Mouse (Mus musculus): ENCODE measurements around the gene Chst15. TPM values are rescaled to one million over a fixed set of nuclear protein-coding genes. Genes with fewer than 3 reads are reported as not detected.

The Chst15 gene
- polyA plus RNA-seq, 1 experiment = 8.7 TPM

DNA sequence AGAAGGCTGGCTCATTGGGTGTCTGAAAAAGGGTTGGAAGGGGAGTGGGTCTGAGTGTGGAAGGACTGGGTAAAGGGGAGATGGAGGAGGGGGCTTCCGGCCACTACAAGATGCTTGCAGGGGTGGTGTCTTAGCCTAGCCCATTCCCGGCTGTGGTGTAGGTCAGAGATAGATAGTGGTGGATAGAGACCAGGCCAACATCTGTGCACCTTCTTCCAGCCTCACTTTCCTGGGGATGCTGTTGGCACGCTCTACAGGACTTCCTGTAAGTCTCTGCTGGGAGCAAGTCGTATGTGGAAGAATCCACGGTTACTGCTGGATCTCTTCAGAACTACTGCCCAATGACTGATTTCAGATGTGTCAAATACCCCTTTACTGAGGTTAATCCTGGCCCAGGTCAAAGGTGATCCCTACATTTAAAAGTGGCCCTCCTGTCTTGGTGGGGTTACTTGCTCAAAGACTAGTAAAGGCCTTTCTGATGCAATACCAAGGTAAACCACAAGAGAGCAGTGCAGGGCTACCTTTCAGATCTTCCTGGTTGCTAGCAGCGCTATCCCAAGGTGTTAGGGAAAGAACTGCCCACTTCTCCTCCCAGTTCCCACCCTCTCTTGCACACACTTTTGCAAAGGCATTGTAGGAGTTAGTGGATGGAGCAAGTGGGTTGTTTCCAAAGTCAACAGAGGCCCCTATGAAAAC lies 90.5 kb downstream of the Chst15 start:
- DNase-seq (ENCODE audit: low spot score) = no peak

DNA sequence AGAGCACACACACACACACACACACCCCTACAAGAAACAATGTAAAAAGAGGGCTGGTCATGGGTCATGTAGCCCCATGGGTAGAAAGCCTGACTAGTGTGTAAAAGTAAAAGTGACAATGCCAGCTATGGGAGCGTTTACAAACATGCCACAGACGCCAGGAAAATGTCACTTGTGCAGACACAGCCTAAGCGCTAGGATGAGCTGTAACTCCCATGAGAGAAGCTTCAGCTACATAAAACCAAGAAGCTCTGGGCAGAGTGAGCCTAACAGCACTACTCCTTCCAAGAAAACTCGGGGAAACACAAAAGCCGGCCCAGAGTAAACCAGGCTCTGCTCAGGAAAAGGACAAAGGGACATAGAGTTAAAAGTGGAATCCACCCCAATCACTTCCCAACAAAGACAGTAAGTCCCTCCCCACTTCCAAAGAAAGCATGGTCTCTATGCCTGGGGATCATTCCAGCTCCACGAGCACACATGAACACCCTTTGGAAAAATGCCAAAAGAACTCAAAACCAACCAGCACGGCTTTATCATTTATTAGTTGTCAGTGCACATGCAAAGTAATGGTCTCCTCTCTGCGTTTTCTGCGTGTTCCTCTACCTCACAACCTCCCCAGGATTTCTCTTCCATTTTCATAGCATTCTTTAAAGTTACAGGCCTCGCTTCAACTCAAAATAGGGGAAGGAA lies 93.4 kb downstream of the Chst15 start:
- no peak for DNase-seq (ENCODE audit: low spot score)

DNA sequence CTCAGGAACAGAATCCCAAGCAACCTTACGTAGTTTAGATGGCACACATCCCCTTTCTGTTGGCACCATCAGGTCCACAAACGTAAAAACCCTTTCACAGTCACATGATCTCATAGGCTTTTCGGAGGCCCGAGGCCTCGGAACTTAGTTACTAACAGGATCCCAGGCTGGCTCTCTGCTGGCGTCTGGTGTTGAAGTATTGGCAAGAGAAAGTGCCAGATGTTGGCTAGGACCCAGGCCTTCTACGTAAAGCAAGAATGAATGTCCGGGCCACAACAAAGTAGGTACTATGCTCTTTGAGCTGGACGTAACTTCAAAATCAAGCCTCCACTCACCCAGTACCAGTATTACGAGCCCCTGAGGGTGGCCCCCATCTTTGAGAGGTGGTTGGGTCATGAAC lies 103.0 kb downstream of the Chst15 start:
- no peak for DNase-seq (ENCODE audit: low spot score)

DNA sequence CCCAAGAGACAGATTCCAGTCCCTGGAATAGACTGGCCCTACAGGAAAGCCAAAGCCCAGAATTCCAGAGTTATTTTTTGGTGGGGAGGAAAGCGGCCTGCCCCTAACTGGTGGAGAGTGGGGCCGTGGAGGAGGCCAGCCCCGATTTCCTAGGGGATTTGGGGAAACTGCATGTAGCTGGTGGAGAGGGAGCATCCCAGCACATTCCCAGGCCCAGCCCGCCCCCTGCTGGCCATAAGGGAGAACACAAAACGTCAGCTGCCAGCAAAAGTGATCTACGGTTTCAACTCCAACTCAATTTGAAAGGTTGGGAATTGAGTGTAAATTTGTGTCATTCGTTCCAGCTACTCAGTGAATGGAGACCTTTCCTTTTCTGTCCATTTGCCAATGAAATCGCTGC lies 103.6 kb downstream of the Chst15 start:
- peak; percentile 54 for DNase-seq (ENCODE audit: low spot score)

GRCm38 (mm10) chr7:132211920-132212701 lies 104.9 kb downstream of the Chst15 start:
- no peak for DNase-seq (ENCODE audit: low spot score)

GRCm38 (mm10) chr7:132210616-132211015 lies 106.4 kb downstream of the Chst15 start:
- no peak for DNase-seq (ENCODE audit: low spot score)

- DNase-seq (ENCODE audit: low spot score) = no peak
Observed at GRCm38 (mm10) chr7:132208946-132209651, 107.9 kb downstream of the Chst15 start.

GRCm38 (mm10) chr7:132204073-132204612 lies 112.9 kb downstream of the Chst15 start:
- DNase-seq (ENCODE audit: low spot score) = no peak

DNA sequence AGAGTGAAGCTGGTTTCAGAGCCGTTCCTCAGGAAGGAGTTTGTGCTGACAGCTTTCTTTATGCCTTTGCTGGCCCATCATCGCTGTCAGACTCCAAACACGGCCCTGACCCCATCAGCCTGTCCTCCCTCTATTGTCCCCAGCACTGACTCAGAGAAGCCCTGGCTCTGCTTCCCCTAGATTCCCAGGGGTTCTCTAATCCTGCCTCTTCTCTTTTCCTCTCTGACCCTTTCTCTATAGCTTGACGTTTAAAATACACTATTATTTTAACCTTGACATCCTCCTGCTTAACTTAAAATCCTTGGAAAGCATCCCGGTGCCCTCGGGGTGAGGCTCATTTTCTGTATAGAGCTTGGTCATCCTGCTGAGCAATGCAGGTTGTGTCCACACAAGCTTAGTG lies 117.3 kb downstream of the Chst15 start:
- DNase-seq (ENCODE audit: low spot score) = no peak

GRCm38 (mm10) chr7:132198806-132199205 lies 118.2 kb downstream of the Chst15 start:
- DNase-seq (ENCODE audit: low spot score) = no peak

DNA sequence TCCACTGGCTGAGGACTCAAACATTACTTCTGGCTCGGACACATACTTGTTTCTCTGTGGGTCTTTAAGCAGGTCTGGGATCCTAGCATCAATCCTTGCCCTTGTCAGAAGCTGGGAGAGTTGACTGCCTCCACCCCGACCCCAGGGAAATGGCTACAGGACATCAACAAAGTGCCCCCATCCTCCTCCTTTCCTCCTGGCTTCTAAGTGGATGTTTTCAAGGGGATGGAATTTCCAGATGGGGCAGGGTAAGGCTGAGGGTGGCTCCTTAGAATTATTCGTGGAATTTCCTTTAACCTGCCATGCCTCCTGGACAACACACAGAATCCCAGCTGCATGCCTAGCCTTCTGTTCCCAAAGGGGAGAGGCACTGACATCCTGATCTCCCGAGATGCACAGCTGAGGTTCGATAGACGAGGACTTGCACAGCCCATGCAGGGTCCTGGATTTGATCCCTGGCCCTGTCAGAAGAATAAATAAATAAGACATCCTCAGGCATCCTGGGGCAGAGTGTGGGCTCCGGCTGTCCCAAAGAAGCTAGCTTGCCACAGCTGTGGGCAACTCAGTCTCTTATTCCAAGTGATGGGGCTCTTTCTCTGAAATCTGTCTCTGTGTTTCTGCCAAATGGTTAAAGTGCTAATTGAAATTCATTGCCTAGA lies 119.1 kb downstream of the Chst15 start:
- no peak for DNase-seq (ENCODE audit: low spot score)

DNA sequence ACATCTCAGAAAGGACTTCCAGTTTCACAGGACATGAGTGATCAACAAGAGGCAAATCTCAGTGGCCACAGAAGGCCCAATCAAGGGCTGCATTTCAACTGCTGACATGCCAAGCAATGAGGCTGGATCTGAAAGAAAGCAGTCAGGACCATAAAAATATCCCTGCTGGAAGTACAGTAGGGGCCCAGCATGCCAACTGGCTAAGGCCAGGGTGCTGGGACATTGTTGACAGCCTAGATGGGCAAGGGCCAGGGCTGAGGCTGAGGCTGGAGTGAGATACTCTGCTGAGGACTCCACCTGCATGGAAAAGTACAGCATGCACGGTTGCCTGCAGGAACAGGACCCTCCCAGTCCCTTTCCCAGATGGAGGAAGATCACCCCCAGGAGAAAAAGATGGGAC lies 120.4 kb downstream of the Chst15 start:
- DNase-seq (ENCODE audit: low spot score) = no peak

- DNase-seq (ENCODE audit: low spot score) = no peak
Observed at GRCm38 (mm10) chr7:132193606-132194005, 123.4 kb downstream of the Chst15 start.

GRCm38 (mm10) chr7:132187456-132187855 lies 129.6 kb downstream of the Chst15 start:
- DNase-seq (ENCODE audit: low spot score) = no peak

Other genes starting within 250 kb of the Chst15 start
- 30.3 and 50.0 TPM in 2 replicates for gene Cpxm2, start 162.5 kb downstream of the Chst15 start, polyA plus RNA-seq (2012; rRNA removed)

Measured in urinary bladder, adult 2 months (tissue).